Mouse (Mus musculus) mesoderm, embryonic 11.5 days (tissue): ENCODE data around the gene Hpca.

Experiments
- DNase-seq: peaks from one replicate; pipeline ENCODE4 v3.0.0-alpha.2; 2012; ENCODE audit warnings: low read depth, low spot score

Hpca gene

DNA sequence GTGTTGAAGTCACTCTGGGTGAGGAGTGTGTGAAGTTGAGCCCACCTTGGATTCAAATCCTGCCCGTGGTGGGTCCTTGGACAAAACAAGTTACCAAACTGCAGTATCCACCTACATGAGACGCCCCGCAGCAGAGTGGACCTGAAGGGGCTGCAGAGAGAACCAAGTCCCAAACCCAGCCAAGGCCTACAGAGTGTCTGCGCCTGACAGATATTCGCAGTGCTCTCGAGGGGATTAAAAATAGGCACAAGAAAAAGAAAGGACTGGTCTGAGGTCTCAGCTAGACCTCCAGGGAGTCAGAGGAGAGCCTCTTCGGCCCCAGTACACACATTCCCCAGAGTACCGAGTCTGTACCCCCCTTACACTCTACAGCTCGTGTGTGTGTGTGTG, 14.3 kb upstream of the Hpca start:
- DNase-seq: no peak

DNA sequence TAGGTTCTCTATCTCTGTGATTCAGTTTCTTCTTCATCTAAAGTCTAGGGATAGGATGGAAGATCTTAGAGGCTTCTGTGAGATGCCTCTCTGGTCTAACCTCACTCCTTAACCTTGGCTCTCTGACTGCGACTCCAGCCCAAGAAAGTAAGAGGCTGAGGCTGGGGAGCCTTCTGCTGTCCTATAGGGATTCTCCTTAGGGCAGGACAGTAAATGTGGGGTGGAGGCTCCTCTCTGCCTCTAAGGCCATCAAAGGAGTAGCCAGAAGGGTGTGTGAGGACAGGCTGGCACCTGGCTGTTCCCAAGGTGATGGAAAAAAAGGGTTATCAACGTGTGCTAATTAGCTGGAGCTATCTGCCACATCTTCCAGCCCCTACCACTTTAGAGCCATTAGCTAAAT, 13.8 kb upstream of the Hpca start:
- no peak for DNase-seq

DNA sequence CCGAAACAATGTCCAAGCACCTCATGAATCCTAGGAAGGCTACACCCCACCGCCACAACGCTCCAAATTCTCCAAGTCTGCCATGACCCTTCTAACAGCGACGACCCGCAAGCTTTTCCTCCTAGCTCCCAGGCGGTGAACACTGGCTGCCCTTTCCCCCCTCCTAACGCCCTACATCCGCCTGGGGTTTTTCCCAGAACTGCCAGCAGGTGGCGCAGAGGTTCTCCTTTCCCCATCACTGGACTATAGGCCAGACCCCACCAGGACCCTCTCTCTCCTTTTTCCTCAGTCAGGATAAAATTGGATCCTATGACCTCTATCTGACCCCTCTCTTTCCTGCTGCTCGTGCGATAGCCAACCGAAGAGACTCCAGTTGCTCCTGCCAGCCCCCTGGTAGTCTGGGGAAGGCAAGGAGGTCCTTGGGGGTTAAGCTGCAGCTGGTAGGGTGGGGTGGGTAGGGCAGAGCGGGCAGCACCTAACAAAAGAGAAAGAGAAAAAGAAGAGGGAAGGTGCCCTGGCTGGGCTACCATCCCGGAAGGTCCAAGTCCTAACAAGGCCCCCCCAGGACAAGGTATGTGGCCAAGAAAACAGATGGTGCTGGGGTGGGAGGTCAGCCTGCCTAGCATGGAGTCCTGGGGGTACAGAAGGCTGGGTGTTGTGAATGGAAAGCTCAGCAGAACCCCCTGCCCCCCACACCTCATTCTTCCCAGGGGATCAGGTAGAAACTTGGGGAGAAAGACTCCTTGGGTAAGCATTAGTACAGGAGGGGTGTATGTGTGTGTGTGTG, 13.2 kb upstream of the Hpca start:
- DNase-seq: peak; percentile 93

DNA sequence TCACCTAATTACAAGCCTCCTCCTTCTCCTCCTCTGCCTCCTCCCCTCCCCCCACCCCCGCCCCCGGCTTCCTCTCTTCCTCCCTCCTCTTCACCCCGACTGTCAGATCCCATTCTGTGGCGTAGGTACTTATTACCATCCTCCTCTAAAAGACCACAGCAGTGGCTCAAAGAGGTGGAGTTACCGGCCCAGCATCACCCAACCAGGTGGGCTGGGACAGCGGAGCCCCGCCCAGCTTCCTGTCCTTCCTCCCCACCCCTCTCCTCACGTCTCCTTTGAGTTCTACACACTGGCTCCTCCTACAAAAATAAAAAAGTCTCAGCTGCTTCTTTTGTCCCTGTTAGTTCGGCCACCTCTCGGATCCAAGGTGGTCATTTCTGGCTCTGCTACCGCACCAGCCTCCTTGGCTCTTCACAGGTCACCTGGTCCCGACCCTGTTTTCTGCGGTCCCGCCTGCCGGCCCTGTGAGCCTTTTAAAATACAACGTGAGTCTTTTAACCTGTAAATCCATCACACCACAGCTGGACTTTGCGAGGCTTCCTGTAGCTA, 9.0 kb upstream of the Hpca start:
- DNase-seq: peak; percentile 73

DNA sequence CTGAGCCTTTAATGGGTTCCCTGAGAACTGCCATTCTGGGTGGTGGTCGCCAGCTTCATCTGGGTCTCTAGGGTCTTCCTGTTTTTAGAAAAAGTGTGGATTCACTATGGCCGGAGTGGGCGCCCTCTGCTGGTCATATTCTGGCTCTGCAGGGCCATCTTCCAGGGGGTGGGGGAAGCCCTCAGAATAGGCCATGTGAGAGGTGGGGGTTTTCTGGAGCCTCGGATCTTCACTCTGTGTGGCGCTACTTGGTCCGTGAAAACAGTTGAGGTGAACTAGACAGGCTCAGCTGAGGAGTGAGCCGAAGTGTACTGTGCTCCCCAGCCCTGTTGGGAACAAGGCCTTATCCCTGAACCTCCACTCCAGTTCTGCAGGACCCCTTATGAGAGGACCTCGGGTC, 8.3 kb upstream of the Hpca start:
- DNase-seq: peak; percentile 76

DNA sequence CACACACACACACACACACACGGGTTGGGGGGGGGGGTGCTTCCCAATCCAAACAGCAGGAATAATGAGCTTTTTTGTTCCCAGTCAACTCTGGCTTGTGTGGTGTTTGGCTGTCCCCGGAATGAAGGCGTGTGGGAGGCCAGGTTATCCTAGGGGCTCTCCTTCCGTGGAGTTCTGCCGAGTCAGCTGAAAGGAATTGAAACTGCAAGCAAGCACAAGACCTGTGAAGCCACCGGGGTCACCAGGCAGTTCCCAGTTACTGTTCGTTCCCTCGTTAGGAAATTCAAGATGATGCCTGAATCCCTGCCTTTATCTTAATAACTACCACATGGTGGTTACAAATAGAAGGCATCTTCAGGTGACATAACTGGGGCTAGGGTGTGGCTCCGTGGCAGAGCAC, 7.6 kb upstream of the Hpca start:
- DNase-seq: no peak

DNA sequence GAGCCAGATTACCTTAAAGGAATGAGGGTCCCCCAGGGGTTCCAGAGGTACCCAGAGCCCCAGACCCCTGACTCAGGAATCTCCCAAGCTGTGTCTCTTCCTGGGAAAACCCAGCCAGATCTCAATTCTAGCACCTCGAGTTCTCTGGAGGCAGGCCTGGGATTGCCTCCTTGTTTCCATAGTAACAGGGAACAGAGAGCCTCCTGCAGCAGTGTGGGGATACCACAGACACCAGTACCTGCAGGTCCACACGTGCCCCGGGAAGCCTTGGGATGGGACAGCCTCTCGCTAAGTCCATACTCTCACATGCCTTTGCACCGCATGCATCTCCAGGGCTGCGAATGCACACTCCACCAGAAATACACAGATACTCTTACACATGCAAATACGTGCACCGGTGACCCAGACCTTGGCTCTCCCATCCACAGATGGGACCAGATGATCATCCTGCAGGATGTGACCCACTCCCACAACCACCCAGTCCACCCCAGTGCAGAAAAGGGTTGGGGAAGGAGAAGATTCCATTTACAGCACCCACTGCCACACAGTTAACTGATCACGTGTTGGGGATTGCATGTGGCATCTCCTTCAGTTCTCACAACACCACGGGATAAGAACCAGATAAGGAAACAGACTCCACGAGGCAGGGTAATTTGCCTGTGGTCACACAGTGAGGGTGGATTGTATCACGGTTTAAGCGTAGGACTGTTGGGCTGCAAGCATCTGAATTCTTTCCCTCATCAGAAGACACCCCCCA, 6.9 kb upstream of the Hpca start:
- DNase-seq: no peak

DNA sequence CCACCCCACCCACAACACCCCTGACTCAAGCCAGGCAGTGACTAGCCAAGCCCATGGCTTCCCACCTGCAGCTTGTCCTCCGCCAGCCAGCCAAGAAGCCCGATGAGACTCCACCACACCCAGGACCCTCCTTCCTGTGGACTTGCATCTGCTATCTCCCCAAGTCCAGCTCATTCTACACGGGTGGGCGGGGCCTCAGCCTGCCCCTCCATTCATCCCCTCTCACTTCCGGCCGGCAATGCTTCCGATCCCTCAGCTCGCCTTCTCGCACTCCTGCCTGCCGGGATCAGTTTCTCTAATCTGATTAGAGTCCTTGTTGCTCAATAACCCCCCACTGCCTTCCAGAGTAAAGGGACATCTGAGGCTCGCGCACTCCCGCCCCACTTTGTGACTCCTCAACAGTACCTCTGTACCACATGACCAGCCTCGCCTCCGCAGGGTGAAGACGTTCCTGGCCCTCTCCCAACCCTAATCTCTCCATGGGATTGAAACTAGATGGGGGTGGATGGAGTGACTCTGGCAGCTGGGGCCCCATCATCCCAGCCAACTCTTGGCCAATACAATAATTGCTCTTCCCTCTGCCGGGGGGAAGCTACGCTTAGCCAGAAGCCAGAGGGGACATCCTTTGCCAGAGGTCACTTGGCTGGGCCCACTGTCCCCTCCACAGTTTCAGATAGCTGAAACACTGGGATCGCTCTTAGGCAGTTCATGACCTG, 4.1 kb upstream of the Hpca start:
- DNase-seq: no peak

DNA sequence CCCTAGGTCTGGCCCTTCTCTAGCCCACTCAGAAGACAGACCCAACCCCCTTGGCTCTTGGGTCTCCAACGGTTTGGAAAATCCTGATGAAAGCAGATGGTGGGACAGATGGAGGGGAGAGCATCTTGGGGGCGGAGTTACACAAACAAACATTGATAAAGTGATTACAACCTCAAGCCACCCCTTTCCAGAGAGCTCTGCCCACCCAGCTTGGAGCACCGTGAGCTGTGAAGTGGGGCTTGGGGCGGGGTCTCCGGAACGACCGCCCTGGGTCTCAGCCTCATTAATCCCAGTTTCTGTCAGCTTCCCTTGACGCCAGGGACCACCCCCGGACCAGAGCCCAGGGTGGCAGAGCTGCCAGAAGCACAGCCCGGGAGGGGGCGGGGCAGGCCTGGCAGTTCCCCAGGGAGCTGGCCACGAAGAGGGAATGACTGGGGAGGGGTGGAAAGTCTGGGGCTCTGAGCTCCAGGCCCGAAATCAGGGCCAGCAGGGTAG, 2.9 kb upstream of the Hpca start:
- DNase-seq: no peak

DNA sequence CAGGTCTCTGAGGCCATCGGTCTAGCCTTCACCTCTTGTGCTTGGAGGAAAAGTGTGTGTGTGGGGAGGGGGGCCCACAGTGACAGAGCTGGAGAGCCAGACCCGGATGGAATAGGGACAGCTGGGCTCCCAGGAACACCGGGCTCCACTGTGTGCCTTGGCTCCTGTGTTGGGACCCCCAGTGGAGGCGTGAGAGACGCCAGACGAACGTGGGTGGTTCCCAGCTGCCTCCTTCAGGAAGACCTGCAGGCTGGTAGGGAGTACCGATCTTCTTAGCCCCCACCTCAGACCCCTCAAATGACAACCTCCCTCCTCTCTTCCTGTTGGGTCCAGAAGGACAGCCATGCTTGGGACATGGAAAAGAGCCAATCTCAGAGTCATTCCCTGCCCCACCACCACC, 883 bp upstream of the Hpca start:
- no peak for DNase-seq

DNA sequence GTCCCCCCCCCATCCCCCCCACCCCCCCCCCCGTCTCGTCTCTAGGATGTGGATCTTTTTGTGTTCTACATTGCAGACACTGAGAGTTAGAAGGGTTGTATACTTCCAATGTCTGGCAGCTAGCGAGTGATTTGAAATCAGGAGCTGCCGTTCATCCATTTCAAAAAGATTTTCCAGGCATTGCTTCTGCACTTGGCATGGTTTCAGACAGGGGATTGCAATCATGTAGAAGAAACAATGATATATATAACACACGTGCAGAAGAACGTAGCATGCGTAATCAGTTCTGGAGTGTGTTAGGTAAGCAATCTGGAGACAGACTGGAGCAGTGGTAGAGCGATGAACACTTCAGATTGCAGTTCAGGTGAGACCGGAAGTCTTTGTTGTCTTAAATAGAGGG, 271 bp upstream of the Hpca start:
- no peak for DNase-seq

DNA sequence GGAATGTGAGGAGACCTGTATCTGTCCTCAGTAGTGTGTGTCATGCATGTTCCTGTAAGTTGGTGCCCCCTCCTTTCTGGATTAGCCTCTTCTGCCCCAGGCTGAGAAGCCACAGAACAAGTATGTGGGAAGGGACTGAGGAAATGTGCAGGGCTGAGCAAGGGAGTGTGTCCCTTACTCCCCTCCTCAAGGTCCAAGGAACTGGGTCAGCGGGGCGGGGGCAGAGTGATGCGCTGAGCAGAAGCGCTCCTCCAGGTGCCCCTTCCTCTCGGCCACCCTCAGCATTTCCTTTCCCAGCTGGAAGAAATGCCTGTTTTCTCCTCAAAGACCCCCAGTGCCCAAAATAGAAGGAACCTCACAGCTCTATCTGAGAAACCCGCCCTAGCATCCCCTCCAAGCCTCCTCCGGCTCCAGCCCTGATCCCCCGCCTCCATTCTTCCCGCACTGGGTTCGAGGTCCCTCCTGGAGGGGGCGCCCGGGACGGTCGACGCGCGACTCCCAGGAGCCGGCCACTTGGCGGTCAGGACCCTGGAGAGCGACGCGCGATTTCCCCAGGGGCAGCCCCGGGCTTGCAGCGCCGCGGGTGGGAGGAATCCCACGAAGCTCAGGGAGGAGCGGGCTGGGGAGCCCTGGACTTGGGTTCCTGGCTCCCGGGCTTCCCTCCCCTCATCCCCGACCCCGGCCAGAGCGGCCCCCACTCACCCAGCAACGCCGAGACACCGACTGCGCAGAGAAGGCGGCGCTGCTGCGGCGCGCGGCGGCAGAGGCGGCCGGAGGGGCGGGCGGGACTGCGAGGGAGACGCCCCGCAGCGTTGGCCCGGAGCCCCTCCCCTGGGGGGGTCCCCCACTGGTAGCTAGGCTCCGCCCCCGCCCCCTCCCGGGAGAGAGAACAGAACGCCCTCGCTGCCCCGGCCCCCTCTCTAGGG, 1.1 kb downstream of the Hpca start:
- DNase-seq: peak; percentile 83

DNA sequence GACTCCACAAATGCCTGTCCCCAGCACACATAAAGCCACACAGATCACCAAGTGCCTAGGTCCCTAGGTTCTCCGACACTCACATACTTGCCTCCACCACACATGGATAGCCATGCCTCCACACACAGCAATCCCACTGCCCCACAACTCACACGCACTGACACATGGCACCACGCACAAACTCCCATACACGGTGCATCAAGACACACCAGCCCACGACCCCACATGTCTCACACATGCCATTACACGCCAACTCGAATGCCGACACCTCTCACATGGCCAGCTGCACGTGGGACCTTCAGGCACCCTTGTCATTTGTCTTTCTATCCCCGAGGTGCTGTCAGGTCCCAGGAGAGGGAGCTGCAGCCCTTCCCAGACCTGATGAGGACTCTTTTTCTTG, 2.1 kb downstream of the Hpca start:
- no peak for DNase-seq

DNA sequence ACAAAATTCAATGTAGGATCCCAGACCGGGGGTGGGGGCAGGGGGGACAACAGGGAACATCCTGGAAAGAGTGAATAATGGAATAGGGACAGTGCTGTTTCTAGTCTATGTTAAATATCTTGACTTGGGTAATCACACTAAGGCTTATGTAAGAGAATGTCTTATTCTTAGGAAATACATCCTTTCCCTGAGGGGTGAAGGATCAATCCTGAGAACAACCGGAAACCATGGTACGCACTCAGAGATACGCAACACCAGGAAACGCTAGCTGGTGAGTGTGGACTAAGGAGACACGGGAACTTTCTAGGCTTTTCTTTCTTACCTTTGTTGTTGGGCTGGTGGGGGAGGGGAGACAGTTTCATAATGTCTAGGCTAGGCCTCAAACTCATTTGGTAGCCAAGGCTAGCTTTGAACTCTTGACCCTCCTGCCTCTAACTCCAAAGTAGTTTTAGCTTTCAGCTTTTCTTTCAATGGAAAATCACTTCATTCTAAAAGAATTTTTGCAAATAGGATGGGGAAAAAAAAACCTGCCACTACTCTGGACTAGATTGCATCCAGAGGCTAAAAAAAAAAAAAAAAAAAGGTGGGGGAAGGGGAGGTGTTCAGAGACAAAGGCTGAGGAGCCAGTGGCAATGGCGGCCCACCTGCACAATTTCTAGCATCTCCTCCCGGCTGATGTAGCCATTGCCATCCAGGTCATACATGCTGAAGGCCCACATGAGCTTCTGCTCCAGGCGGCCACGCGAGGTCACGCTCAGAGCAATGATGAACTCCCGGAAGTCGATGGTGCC, 3.9 kb downstream of the Hpca start:
- DNase-seq: no peak

DNA sequence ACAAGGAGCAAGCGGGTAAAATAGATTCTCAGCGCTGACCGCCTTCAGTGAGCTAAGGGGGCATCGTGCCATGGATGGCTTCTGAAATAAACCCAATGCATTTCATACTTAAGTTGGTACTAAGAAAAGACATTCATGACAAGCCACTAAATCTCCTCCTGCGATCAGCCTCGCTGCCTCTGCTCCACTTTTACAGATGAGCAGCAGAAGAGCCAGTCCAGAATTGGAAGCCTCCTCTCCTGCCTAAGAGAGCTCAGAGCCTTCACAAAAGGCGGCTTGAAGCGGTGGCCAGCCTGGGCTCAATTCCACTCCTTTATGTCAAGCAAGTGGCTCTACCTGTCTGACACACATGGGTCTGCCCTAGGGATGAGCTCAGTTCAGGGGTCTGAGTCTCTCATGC, 5.1 kb downstream of the Hpca start:
- no peak for DNase-seq

DNA sequence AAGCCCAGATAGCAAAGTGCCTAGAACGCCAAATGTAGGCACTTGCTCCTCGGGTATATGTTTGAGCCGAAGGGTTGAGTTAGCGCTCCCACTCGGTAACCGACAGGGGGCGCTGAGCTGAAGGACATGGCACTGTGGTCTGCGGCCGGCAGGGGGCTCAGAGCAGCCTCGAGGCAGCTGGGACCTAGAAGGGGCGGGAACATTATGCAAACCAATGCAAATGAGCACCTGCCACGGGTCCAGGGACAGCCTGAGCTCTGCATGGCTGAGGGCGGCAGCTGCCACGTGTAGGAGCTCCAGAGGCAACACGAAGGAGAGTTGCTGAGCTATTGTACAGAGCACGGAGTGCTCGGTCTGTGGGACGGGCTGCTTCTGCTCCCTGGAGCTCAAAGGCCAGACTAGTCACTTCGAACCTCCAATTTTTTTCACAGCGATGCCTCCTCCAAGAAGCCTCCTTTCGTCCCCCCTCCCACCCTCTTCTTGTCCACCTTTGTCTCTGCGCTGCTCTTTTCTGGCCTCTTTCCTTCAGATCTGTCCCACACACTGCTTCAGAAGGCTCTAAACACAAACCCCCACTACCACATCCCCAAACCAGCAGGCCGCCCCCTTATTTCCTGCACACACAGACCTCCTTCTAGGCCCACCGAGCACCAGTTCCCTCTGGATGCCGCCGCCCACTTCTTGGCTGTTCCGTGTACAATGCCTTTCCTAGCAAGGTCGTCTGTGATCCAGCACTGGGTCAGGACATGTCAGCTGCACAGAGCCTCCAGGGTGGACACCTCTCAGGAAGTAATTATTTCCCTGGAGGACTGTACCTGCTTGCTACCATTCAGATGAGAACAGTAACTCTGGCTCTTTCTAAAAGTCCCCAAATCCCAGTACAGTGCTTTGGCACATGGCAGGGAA, 8.5 kb downstream of the Hpca start:
- DNase-seq: peak; percentile 93

DNA sequence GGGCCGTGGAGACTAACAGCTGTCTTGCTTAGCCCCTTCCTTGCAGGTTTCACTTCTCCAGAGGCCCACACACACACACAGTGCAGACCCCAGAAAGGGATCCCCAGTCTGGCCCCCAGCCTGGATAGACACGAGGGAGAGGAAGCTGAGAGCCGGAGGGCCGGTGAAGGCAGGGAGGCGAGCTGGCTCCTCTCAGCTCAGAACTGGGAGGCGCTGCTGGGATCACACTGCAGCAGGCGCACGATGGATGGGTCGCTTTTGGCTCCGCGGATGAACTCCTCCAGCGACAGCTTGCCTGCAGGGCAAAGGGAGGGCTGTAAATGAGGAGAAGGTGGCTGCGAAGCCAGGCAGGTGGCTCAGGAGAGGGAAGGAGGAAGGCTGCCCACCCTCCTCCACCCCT, 9.6 kb downstream of the Hpca start:
- no peak for DNase-seq

DNA sequence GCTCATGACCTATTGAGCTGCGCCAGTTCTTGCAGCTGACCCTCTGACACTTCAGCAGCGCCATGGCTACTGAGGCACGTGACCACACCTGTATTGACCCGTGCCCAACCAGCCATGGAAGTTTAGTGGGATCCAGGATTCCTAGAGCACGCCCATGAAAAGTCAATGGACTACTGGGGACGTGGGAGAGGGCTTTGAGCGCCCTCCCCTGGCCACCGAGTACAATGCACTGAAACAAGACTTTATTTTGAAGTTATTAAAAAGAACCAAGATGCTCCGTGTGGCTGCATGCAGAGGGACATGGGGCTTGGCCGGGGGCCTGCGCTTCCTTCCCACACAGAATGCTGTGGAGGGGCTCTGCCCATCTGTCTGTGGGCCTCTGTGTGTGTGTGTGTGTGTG, 10.5 kb downstream of the Hpca start:
- no peak for DNase-seq

DNA sequence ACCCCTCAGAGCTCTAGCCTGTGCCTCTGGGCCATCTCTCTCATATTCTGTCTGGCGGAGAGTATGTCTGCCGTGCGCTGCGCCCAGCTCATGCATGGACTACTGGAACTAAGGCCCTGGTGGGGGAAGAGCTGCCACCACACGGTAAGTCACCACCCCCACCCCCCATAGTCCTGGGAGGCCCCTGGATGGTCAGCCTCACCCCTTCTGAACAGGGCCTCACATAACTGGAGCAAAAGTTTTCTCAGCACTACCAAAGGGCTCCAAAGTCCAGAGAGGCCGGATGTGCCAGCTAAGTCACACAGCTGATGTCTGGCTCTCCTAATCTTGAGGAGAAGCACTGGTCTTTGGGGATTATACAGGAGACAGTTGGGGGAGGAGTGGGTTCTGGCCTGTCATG, 11.0 kb downstream of the Hpca start:
- no peak for DNase-seq
